Mouse (Mus musculus): ENCODE data around the gene Dab2. TPM values are rescaled to one million over a fixed set of nuclear protein-coding genes. Genes with fewer than 3 reads are reported as not detected.

Dab2 gene
- 10 to 100 TPM; 11.7 to 72.2 TPM for polyA plus RNA-seq (2012; fragmentation: generic; extraction: Trizol)

DNA sequence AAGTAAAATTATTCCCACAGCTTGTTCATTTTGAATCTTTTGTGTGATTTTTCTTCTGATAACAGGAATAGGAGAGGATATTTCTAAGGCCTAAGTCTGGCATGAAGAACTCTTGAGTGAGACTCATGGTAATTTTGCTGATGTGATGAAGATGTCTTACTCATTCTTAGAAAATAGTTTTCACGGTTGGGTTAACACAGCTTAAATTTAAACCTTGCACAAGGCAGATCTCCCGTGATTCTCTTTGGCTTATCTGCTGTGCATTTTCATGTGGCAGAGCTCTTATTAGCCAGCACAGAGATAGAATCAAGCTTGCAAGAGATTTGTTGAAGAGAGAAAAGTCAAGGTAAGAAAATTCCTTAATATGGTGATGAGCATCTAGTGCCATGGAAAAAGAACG, at the start of gene Dab2:
Gene Dab2 (plus strand): TSS at position 235 of the 400 bp plus-strand sequence.

GRCm38 (mm10) chr15:6445135-6445534, 145.5 kb downstream of the Dab2 start, which contains the start of gene C9:
Gene C9, plus strand, starts transcription at chr15:6445327.

Other genes with a start within 250 kb of the Dab2 start
- not detected for gene C9, start 145.5 kb downstream of the Dab2 start, polyA plus RNA-seq (2012; fragmentation: generic; extraction: Trizol)
- gene Fyb, start 223.1 kb downstream of the Dab2 start, polyA plus RNA-seq (2012; fragmentation: generic; extraction: Trizol) = 100 to 1,000 TPM; 125 to 173 TPM

Data from C3H10T1/2 (cell line).